Mouse (Mus musculus) gastrocnemius, adult 2 months (tissue): Measurements from ENCODE around the gene Vsnl1. TPM values are rescaled to one million over a fixed set of nuclear protein-coding genes. Genes with fewer than 3 reads are reported as not detected.
A peak's percentile ranks its signal among the peaks of the same experiment; 100 is the strongest.

Experiments used
- DNase-seq: peaks from one replicate; pipeline ENCODE4 v3.0.0; 2022
- H3K27ac ChIP-seq: fragments of 200-600 bp; 2 replicates; pipeline ENCODE4 v1.8.1; 2022; ENCODE audit warnings: mild to moderate bottlenecking
- H3K4me3 ChIP-seq: fragments of 200-600 bp; 2 replicates; pipeline ENCODE4 v1.8.1; 2022; ENCODE audit warnings: mild to moderate bottlenecking, moderate library complexity
- CTCF ChIP-seq: fragments of 200-600 bp; IDR thresholded peaks from 2 replicates; pipeline ENCODE4 v1.8.1; 2022; ENCODE audit warnings: antibody characterized with exemption, mild to moderate bottlenecking, moderate library complexity
- intact Hi-C: fragments of 180-260 bp; cut with DNase I; formaldehyde crosslinking; loops from one replicate; pipeline ENCODE4 v1.15.1; 2025
- microRNA-seq: library from miRNA; unstranded; fragments of <30 nt; microRNA quantifications from one replicate; pipeline ENCODE4 v1.2.0, GENCODE M21; 2021
- total RNA-seq, 2 experiments: library from RNA; stranded (reverse); gene quantifications; 2 replicates each; pipeline ENCODE4 v1.2.3; 2021

The Vsnl1 gene
- total RNA-seq, 2 experiments from 2014 or later, result not detected

DNA sequence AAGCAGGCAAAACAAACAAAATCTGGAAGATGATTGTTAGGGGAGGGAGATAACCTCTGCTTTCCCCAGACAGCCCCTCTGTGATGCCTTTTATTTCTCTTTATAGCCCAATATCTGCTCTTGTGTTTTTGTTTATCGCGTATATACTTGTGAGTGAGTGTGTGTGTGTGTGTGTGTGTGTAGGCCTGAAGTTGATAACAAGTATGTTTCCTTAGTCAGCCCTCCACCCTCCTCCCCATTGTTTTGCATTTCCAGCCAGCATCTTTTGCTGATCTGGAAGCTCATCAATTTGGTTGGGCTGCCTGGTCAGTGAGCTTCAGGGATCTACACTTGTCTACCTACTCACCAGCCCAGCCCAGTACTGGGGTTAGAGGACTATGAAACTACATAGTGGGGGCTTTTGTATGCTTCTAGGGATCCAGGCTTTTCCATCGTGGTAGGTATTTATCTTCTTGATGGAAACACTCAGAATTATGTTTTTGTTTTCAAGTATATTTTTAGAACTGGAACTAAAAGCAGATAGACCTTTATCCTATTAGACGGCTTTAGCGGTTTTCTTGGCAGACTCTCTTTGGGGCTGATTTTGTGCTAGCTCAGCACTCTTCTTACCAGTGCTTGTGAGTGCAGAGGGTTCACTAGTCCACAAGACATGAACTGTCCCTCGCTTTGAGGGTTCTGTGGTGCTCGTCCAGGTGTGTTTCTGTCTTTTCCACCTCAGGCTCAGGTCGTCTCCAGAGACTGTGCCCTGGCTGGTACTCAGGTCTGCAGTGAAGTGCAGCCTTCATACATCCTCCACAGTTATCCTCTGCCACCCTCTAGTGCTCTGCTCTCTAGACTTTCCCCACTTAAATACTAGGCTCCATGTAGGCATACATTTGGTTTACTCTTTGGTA lies 129.4 kb downstream of the Vsnl1 start:
- Histone ChIP-seq H3K4me3 (no peak overlapping the region), H3K27ac (no peak overlapping the region)
- no peak for TF ChIP-seq CTCF
- DNase-seq, result no peak
- intact Hi-C loops, result no loop called here

DNA sequence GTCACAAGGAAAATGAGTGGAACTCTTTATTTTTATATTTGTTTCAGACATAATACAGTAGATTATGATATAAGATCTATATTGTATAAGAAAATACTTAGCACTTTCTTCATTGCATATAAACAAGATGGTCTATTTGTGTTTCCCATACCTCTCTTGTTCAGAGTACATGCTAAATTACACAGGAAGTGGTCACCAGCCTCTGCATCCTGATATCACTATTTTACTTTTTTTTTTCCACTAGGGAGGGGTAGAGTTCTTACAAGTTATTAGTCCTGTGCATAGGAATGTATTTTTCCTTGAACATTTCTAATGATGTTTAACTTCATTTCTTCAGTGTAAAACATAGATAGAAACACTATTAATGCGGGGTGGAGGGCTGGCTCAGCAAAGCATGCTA lies 135.6 kb downstream of the Vsnl1 start:
- intact Hi-C loops, result no loop called here
- TF ChIP-seq CTCF, result no peak
- no peak overlapping the region for H3K4me3 ChIP-seq
- H3K27ac ChIP-seq, result no peak overlapping the region
- DNase-seq, result no peak

DNA sequence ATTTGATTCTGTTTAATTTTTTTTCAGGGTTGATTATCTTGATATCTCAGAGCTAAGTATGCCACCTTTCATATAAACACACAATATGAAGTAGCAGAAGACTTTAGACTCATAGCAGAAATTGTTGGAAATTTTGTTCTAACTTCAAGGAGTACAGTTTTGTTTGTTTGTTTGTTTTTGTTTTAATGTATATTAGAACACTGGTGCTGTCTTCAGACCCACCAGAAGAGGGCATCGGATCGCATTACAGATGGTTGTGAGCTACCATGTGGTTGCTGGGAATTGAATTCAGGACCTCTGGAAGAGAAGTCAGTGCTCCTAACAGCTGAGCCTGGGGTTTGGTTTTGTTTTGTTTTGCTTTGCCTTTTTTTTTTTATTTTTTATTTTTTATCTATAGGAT lies 150.0 kb downstream of the Vsnl1 start:
- intact Hi-C loops, result no loop called here
- Histone ChIP-seq H3K4me3 (no peak overlapping the region), H3K27ac (no peak overlapping the region)
- TF ChIP-seq CTCF, result peak; percentile 44
- no peak for DNase-seq

DNA sequence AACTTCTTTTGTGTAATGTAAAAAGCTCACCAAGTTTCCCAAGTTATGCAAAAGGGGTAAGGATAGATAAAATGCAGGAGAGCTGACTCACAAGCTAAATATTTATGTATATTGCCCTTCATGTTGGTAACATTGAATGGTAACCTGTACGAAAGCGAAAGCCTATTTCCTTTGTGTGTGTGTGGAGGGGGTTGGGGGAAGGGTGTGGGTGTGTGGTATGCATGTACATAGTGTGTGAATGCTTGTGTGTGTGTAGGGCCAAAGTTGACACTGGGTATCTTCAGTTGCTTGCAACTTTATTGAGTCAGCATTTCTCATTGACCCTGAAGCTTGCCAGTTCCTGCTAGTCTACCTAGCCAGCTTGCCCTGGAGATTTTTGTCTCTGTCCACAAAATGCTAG lies 154.8 kb downstream of the Vsnl1 start:
- no peak for TF ChIP-seq CTCF

DNA sequence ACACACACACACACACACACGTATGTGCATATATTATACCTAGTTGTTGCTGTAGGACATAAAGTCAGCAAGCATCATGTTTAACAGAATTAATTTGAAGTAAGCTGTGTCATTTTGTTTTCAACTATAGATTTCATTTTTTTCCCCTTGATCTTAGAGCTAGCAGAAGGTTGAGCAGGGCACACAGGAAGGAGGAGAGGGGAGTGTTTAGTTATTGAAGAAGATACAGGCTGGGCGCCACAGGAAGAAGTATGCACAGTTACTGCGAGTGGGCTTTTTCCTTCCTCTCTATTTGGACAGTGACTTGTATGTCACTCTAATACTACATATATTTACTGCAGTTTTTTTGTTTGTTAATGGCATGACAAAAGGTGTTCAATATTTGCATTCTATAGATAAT lies 156.5 kb downstream of the Vsnl1 start:
- Histone ChIP-seq H3K4me3 (no peak overlapping the region), H3K27ac (no peak overlapping the region)
- no peak for DNase-seq
- intact Hi-C loops, result loop anchor here (5.0 kb wide), 1 partner anchor 37 kb away; no protein-coding TSS in a partner anchor
- no peak for TF ChIP-seq CTCF

More for the DNA sequence above, 154.8 kb downstream of the Vsnl1 start:
- Histone ChIP-seq H3K27ac (no peak overlapping the region), H3K4me3 (no peak overlapping the region)
- intact Hi-C loops, result loop anchor here (5.0 kb wide), 1 partner anchor 36 kb away; no protein-coding TSS in a partner anchor
- DNase-seq, result no peak

DNA sequence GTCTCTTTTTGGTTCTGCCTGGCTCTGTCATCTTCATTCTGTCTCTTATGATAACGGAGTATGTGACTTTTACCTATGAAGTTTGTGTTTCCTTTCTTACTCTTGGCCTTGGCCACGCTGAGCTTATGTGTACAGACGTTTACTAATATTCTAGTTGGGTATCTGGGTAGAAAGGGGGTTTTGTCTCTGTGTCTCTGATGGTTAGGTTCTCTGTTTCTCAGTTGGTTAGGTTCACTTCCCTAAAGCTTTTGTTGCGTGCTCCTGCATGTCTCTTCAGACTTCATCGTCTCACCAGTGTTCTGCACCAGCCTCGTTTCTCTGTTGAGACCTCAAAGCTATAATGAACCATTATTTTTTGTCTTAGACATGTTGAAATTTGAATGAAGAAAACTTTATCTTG lies 159.2 kb downstream of the Vsnl1 start:
- no peak for TF ChIP-seq CTCF
- no peak for DNase-seq
- Histone ChIP-seq H3K4me3 (no peak overlapping the region), H3K27ac (no peak overlapping the region)
- intact Hi-C loops, result no loop called here

DNA sequence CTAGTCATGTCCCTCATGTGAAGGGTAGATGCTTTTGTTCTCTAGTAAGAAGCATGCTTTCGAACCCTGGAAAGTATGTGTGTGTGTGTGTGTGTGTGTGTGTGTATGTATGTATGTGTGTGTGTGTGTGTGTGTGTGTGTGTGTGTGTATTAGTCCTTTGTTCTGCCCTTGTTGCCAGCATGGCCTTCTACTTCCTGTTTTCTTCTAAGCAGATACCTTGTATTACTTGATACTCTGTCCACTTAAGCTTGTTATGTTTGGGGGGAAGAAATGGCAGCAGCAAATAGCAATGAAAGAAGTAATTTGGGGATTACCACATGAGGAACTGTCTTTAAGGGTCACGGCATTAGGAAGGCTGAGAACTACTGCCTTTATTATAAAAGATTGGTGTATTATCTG lies 159.8 kb downstream of the Vsnl1 start:
- DNase-seq, result no peak
- Histone ChIP-seq H3K4me3 (no peak overlapping the region), H3K27ac (no peak overlapping the region)
- intact Hi-C loops, result no loop called here
- no peak for TF ChIP-seq CTCF

Small RNAs within 50 kb of the gene (microRNA-seq; reads per million reads assigned to microRNA genes)
- gene Mir7675, result not detected

Other genes starting within 250 kb of the Vsnl1 start
- gene Msgn1, start 227.6 kb downstream of the Vsnl1 start, total RNA-seq, result not detected
- gene Gen1, start 170.8 kb downstream of the Vsnl1 start, total RNA-seq, result 1 to 10 TPM; 2.2 to 3.2 TPM
- gene Smc6, start 170.7 kb downstream of the Vsnl1 start, total RNA-seq, result 10 to 100 TPM; 30.3 to 43.4 TPM
- under 1 TPM in 1 of 2 experiments, not detected in 1; 0.06 TPM for gene Rad51ap2, start 19.5 kb upstream of the Vsnl1 start, total RNA-seq